Mouse (Mus musculus) kidney, adult 2 months (tissue): Measurements from ENCODE around the gene Erg.

Experiments
- CTCF ChIP-seq: fragments of 200-500 bp; conservative IDR thresholded peaks from 2 replicates; pipeline ENCODE4 v1.5.1; 2011; ENCODE audit warnings: low read depth, mild to moderate bottlenecking, control low read depth, low read length, moderate library complexity, mixed read lengths; ENCODE audit not compliant: insufficient read depth, insufficient read length
- POLR2A ChIP-seq: fragments of 200-500 bp; IDR thresholded peaks from one replicate; pipeline ENCODE4 v1.6.1; 2011; ENCODE audit warnings: low read depth, low read length, control low read depth

GRCm38 (mm10) chr16:95543471-95543870 lies 42.9 kb downstream of the Erg start:
- TF ChIP-seq CTCF, result no peak
- TF ChIP-seq POLR2A, result no peak
